21 mouse cellular contexts compared by ENCODE assay signal in genomic region chr9:15263487-15263886, GRCm38 (mm10). TPM values are rescaled to one million over a fixed set of nuclear protein-coding genes. Genes with fewer than 3 reads are reported as not detected.
DNase-seq lines count a peak whose midpoint lies in the region; ATAC-seq lines count a peak whose summit lies in the region.
"Had no signal": no experiment of that assay in that cellular context is flagged by ENCODE, and none has a peak within 500 bp of the region (broad histone marks: within the 10 kb centered on the region; RNA-seq: fewer than 3 reads in every experiment).

No protein-coding gene starts in this region.

- ATAC-seq in cerebellum, adult (ENCODE audit: insufficient number of reproducible peaks, low FRiP score, low TSS enrichment) = peak; percentile 78; the same call in 1 of the 2 replicates
- ATAC-seq: CD4-positive, CD25-positive, alpha-beta regulatory T cell, adult 4 months; forebrain, embryonic 13.5 days; forebrain, postnatal 0 days; hindbrain, embryonic 16.5 days; inflammation-experienced regulatory T-cells, adult 6 months; intestine, postnatal 0 days had no signal

- no peak for DNase-seq in cerebellum, postnatal 4 days (ENCODE audit: low spot score in 2 of 2)
- DNase-seq in cerebellum, adult 8-10 months = peak; percentile 29
- DNase-seq in cerebellum, postnatal 14 days = peak; percentile 50 to 63
- DNase-seq in embryo, embryonic 9.5 days (ENCODE audit: extremely low spot score) = no peak
- no peak for DNase-seq in adrenal gland, postnatal 14 days
- no peak for DNase-seq in spleen, postnatal 36 days (ENCODE audit: low spot score in 2 of 2)
- DNase-seq in left cerebral cortex, postnatal 4 days = no peak
- DNase-seq: adrenal gland, postnatal 25 days; B cell, adult 2 months; embryo, embryonic 11 days; forebrain, postnatal 0 days; gastrocnemius, postnatal 14 days; heart, postnatal 36 days; kidney, adult 8-10 months had no signal

- intact Hi-C loops in left cerebral cortex, postnatal 4 days (cut with DNase I) = no loop called here

RNA-seq across cellular contexts. Expression of gene Med17, which starts 16.2 kb away (rescaled TPM):
- total RNA-seq in adrenal gland, postnatal 14 days (2021) = 28.2 and 35.0 TPM in 2 replicates
- total RNA-seq in left cerebral cortex, postnatal 4 days (2021) = 10 to 100 TPM; 34.1 to 38.6 TPM

RNA-seq across cellular contexts. Expression of gene Vstm5, which starts 24.6 kb away (rescaled TPM):
- total RNA-seq in adrenal gland, postnatal 14 days (2021) = 0.59 and 1.1 TPM in 2 replicates
- 10 to 100 TPM; 12.7 to 13.6 TPM for total RNA-seq in left cerebral cortex, postnatal 4 days (2021)
- total RNA-seq: granulocyte monocyte progenitor cell, adult 5-6 weeks had no signal

RNA-seq across cellular contexts. Expression of gene Taf1d, which starts 42.5 kb away (rescaled TPM):
- total RNA-seq in adrenal gland, postnatal 14 days (2021) = 115 and 120 TPM in 2 replicates
- 10 to 100 TPM; 66.8 to 67.2 TPM for total RNA-seq in left cerebral cortex, postnatal 4 days (2021)

RNA-seq across cellular contexts. Expression of gene 4931406C07Rik, which starts 42.8 kb away (rescaled TPM):
- 127 and 156 TPM in 2 replicates for total RNA-seq in adrenal gland, postnatal 14 days (2021)
- 10 to 100 TPM; 29.3 to 31.1 TPM for total RNA-seq in left cerebral cortex, postnatal 4 days (2021)

Comparison
In these comparisons a context has a peak if more than half of its experiments do, and no peak if none do; other contexts are left out.
1. DNase-seq: peak in cerebellum, adult 8-10 months (single experiment) and cerebellum, postnatal 14 days (2 of 2); none in cerebellum, postnatal 4 days (0 of 2), embryo, embryonic 9.5 days (single experiment), adrenal gland, postnatal 14 days (single experiment), spleen, postnatal 36 days (0 of 2) and left cerebral cortex, postnatal 4 days (single experiment).